Mouse (Mus musculus): ENCODE measurements around the gene Ahrr. TPM values are rescaled to one million over a fixed set of nuclear protein-coding genes. Genes with fewer than 3 reads are reported as not detected.
A peak's percentile ranks its signal among the peaks of the same experiment; 100 is the strongest.

Ahrr gene
- polyA plus RNA-seq, 1 experiment from 2014 or later, result 1.2 TPM

DNA sequence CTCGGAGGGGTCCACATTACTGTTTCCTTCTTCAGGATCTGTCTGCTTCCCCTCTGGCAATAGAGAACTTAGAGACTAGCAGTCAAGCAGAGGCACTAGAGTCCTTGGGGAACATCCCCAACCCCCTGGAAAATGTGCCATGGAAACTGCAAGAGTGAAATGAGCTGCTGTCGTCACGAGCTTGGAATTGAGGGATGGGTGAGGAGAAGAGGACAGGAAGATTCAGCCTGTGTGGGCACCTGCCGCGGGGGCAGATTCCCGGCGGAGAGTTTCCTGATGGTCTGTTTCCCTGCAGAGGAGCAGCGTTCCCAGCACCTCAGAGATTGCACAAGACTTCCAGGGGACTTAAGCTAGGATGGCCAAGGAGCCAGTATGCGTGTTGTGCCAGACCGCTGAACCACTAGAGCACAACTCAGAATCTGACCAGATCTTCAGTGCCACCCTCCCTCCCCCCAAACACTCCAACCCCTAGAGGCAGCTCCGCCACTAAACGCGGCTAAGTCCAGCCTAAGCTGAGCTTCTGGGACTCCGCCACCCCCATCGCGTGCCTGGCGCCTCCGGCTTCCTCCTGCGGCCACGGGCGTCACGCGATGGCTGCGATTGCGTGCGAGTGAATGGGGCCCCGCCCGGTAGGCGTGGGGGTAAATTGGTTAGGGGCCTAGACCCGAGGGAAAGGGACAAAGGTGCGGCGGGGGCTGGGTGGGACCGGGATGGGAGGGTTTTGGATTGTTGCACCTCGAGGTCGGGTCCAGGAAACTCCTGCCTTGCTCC, 32.5 kb downstream of the Ahrr start:
- Histone ChIP-seq H3K4me1 (replicated peaks; ENCODE audit: control insufficient read depth, insufficient read depth, low read length) (0 out of 2 replicates have a peak, but pooled peaks cover 4% of the 10 kb centered on the region), H3K27me3 (replicated peaks; ENCODE audit: control insufficient read depth, insufficient read depth, low read length) (no peaks in the 10 kb centered on the region), H3K4me3 (replicated peaks; ENCODE audit: low read length) (peak overlapping the region; percentile 65), H3K27ac (ENCODE audit: low read length) (no peak overlapping the region), H3K36me3 (ENCODE audit: control insufficient read depth, insufficient read depth) (no peaks in the 10 kb centered on the region), H3K4me2 (ENCODE audit: low read length) (peak overlapping the region; percentile 73), H3K9me3 (ENCODE audit: control insufficient read depth, low read length) (no peaks in the 10 kb centered on the region), H3K9ac (replicated peaks; ENCODE audit: low read depth, low read length) (peak overlapping the region; percentile 78)
- ATAC-seq, result peak; percentile 91
- 3% methylated on average over 35 of the region's 35 CpGs for WGBS

DNA sequence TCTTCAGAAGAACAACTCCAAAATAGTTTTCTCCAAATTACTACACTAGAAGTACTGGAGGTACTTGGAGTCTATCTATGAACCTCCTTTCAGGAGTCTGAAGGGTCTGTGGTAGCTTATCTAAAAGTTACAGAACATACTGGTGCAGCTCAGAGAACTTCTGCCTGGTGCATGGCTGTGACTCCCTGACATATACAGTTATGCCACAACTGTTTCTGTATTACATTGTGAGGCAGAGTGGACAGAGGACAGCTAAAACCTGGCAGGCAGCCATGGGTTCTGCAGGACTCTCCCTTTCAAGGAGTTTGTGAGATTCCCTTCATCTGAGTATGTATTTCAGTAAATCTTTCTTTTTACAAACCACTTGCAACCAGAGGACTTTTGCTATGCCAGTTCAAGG, 45.6 kb downstream of the Ahrr start:
- Histone ChIP-seq H3K9ac (replicated peaks; ENCODE audit: low read depth, low read length) (no peak overlapping the region), H3K36me3 (ENCODE audit: control insufficient read depth, insufficient read depth) (no peaks in the 10 kb centered on the region), H3K27me3 (replicated peaks; ENCODE audit: control insufficient read depth, insufficient read depth, low read length) (no peaks in the 10 kb centered on the region), H3K9me3 (ENCODE audit: control insufficient read depth, low read length) (no peaks in the 10 kb centered on the region), H3K4me1 (replicated peaks; ENCODE audit: control insufficient read depth, insufficient read depth, low read length) (peaks cover 9% of the 10 kb centered on the region), H3K4me3 (replicated peaks; ENCODE audit: low read length) (no peak overlapping the region), H3K27ac (ENCODE audit: low read length) (no peak overlapping the region), H3K4me2 (ENCODE audit: low read length) (no peak overlapping the region)
- ATAC-seq, result no peak

DNA sequence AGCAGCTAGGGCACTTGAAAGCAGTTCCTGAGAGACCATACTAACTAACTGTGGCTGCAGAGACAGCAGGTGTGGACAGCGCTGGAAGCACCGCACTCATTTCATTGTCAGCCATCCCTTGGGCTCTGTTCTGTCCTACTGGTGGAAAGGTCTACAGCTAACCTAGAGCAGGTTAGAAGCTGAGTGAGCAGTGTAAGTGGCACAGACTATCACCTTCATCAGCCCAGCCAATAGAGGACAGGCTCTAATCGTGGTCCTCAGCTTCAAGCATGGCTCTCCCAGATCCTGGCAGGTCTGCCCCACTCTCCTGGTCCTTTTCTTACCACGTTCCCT, 46.3 kb downstream of the Ahrr start:
- no peak for ATAC-seq
- no peaks in the 10 kb centered on the region for H3K36me3 ChIP-seq (ENCODE audit: control insufficient read depth, insufficient read depth)
- WGBS, result 66% methylated on average over 4 of the region's 4 CpGs
- H3K4me1 ChIP-seq (replicated peaks; ENCODE audit: control insufficient read depth, insufficient read depth, low read length), result peaks cover 9% of the 10 kb centered on the region
- H3K4me3 ChIP-seq (replicated peaks; ENCODE audit: low read length), result no peak overlapping the region
- no peaks in the 10 kb centered on the region for H3K9me3 ChIP-seq (ENCODE audit: control insufficient read depth, low read length)
- H3K9ac ChIP-seq (replicated peaks; ENCODE audit: low read depth, low read length), result no peak overlapping the region; the same call in 1 of the 2 replicates
- H3K4me2 ChIP-seq (ENCODE audit: low read length), result peak overlapping the region; percentile 42
- no peak overlapping the region for H3K27ac ChIP-seq (ENCODE audit: low read length)
- H3K27me3 ChIP-seq (replicated peaks; ENCODE audit: control insufficient read depth, insufficient read depth, low read length), result no peaks in the 10 kb centered on the region

DNA sequence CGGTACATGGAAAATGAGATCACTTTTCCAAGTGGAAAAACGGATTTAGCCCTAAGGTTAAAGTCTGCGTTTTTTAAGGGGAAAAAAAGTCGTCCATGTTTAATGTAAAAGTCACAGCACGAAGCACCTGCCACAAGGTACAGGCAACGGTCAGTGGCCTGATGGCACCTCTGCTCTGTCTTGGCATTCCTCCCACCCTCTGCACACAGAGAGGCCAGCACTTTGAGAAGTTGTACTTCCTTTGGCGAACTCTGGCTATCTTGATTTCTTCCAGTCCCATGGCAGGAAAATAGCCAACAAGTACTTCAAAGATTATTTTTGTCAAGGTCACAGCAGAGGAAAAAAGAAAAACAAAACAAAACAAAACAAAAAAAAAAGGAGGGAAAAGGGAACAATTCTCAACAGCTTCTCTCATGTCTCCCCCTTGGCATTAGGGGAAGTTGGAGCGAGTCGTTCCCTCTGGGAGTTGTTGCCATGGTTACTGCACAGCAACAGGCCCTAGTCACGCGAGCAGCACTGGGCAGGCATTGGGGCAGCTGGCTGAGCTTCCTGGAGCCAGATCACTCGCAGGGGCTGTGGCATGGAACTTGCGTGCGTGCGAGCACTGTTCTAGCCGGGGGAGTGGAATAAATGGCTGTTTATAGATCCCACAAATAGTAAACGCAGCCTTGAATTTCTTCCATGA, 46.8 kb downstream of the Ahrr start:
- no peaks in the 10 kb centered on the region for H3K9me3 ChIP-seq (ENCODE audit: control insufficient read depth, low read length)
- peak overlapping the region; percentile 42 for H3K4me2 ChIP-seq (ENCODE audit: low read length)
- H3K36me3 ChIP-seq (ENCODE audit: control insufficient read depth, insufficient read depth), result no peaks in the 10 kb centered on the region
- H3K27ac ChIP-seq (ENCODE audit: low read length), result no peak overlapping the region
- H3K4me3 ChIP-seq (replicated peaks; ENCODE audit: low read length), result no peak overlapping the region
- peaks cover 9% of the 10 kb centered on the region for H3K4me1 ChIP-seq (replicated peaks; ENCODE audit: control insufficient read depth, insufficient read depth, low read length)
- peak; percentile 99 for ATAC-seq
- WGBS, result 22% methylated on average over 17 of the region's 17 CpGs
- H3K27me3 ChIP-seq (replicated peaks; ENCODE audit: control insufficient read depth, insufficient read depth, low read length), result no peaks in the 10 kb centered on the region
- no peak overlapping the region; the same call in 1 of the 2 replicates for H3K9ac ChIP-seq (replicated peaks; ENCODE audit: low read depth, low read length)

DNA sequence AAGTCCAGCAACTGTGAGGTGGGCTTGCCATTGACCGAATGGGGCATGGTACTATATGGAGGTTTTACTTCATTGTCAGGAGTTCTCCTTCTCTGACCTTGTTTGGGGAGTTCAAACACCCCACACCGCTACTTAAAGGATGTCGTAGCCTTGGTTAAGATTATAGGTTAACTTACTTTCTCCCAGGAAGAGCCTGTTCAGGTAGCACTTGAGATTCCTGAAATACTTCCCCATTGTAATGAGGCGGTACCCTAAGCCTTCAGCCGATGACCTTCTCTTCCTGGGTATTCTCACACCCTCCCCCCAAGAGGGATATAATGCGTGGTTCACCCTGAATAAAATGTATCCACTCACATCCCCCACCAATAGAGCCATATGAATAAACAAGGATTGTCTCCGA, 54.6 kb downstream of the Ahrr start:
- Histone ChIP-seq H3K4me2 (ENCODE audit: low read length) (no peak overlapping the region), H3K4me3 (replicated peaks; ENCODE audit: low read length) (no peak overlapping the region)
- WGBS, result 83% methylated on average over 7 of the region's 7 CpGs

DNA sequence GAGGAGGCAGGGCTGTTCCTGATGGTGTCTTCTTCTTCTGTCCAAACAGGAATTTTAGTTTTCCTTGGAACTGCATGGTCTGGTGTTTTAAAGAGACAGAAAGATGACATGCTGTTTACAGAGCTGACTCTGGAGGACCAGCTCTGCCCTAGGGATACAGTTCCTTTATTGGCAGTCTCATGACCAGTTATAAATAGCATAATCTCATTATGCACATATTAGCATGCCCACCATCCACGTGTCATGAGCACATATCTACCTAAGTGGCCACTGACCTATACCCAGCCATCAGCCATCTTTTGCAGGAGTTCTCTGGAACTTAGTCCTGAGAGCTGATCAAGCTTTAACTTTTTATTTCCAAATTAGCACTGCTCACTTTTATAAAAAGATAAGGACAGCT, 71.5 kb downstream of the Ahrr start:
- H3K4me1 ChIP-seq (replicated peaks; ENCODE audit: control insufficient read depth, insufficient read depth, low read length), result no peaks in the 10 kb centered on the region
- no peak overlapping the region for H3K27ac ChIP-seq (ENCODE audit: low read length)
- H3K27me3 ChIP-seq (replicated peaks; ENCODE audit: control insufficient read depth, insufficient read depth, low read length), result no peaks in the 10 kb centered on the region
- no peak overlapping the region for H3K4me2 ChIP-seq (ENCODE audit: low read length)
- H3K9ac ChIP-seq (replicated peaks; ENCODE audit: low read depth, low read length), result no peak overlapping the region
- no peaks in the 10 kb centered on the region for H3K36me3 ChIP-seq (ENCODE audit: control insufficient read depth, insufficient read depth)
- no peak overlapping the region for H3K4me3 ChIP-seq (replicated peaks; ENCODE audit: low read length)
- no peaks in the 10 kb centered on the region for H3K9me3 ChIP-seq (ENCODE audit: control insufficient read depth, low read length)
- WGBS, result 44% methylated on average over 1 of the region's 1 CpGs
- no peak for ATAC-seq

More for the DNA sequence above, 54.6 kb downstream of the Ahrr start:
- H3K9me3 ChIP-seq (ENCODE audit: control insufficient read depth, low read length), result no peaks in the 10 kb centered on the region
- no peaks in the 10 kb centered on the region for H3K4me1 ChIP-seq (replicated peaks; ENCODE audit: control insufficient read depth, insufficient read depth, low read length)
- no peaks in the 10 kb centered on the region for H3K36me3 ChIP-seq (ENCODE audit: control insufficient read depth, insufficient read depth)
- H3K27ac ChIP-seq (ENCODE audit: low read length), result no peak overlapping the region
- no peak for ATAC-seq
- H3K9ac ChIP-seq (replicated peaks; ENCODE audit: low read depth, low read length), result no peak overlapping the region
- H3K27me3 ChIP-seq (replicated peaks; ENCODE audit: control insufficient read depth, insufficient read depth, low read length), result no peaks in the 10 kb centered on the region

DNA sequence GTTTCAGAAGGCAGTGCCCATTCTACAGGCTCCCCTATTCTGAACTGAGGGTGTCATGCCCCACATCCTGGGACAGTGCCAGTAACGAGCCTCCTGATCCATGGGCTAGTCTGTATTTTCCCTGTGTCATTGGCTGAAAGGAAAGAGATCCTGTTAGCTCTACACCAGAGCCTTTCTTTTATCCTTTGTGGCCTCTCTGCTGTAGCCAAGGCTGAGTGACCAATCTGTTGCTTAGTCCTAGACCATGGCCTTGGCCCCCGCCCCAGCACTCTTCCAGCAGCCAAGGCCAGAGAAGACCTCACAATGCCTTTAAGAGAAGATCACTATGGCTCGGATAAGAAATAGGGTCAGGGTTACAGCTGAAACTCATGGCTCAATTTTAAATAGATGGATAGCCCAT, 73.7 kb downstream of the Ahrr start:
- Histone ChIP-seq H3K9me3 (ENCODE audit: control insufficient read depth, low read length) (no peaks in the 10 kb centered on the region), H3K27me3 (replicated peaks; ENCODE audit: control insufficient read depth, insufficient read depth, low read length) (no peaks in the 10 kb centered on the region), H3K4me1 (replicated peaks; ENCODE audit: control insufficient read depth, insufficient read depth, low read length) (no peaks in the 10 kb centered on the region), H3K4me3 (replicated peaks; ENCODE audit: low read length) (no peak overlapping the region), H3K9ac (replicated peaks; ENCODE audit: low read depth, low read length) (no peak overlapping the region), H3K27ac (ENCODE audit: low read length) (no peak overlapping the region), H3K4me2 (ENCODE audit: low read length) (no peak overlapping the region), H3K36me3 (ENCODE audit: control insufficient read depth, insufficient read depth) (no peaks in the 10 kb centered on the region)
- no peak for ATAC-seq
- WGBS, result 69% methylated on average over 3 of the region's 3 CpGs

DNA sequence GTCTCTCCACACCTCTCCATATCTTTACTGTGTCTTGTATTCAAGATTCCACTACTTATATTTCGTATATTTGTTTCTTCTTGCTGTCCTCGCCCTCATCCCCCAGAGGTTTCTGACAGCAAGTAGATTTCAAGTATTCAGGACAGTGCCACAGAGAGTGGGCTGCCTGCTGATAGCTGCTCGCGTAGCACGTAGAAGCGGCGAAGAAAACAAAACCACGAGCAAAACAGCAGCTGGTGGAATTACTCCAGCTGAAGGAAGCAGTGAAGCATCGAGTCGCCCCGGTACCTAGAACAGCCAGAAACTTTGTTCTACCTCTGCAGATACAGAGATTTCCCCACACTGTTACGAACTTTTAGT, 83.2 kb downstream of the Ahrr start:
- Histone ChIP-seq H3K4me3 (replicated peaks; ENCODE audit: low read length) (peak overlapping the region; percentile 90), H3K27ac (ENCODE audit: low read length) (peak overlapping the region; percentile 88), H3K9ac (replicated peaks; ENCODE audit: low read depth, low read length) (peak overlapping the region; percentile 89), H3K4me2 (ENCODE audit: low read length) (peak overlapping the region; percentile 92), H3K9me3 (ENCODE audit: control insufficient read depth, low read length) (no peaks in the 10 kb centered on the region), H3K36me3 (ENCODE audit: control insufficient read depth, insufficient read depth) (peaks cover 3% of the 10 kb centered on the region; the same call in 1 of the 2 replicates), H3K27me3 (replicated peaks; ENCODE audit: control insufficient read depth, insufficient read depth, low read length) (no peaks in the 10 kb centered on the region), H3K4me1 (replicated peaks; ENCODE audit: control insufficient read depth, insufficient read depth, low read length) (peaks cover 25% of the 10 kb centered on the region)
- WGBS, result 17% methylated on average over 12 of the region's 12 CpGs
- no peak; the same call in 1 of the 2 replicates for ATAC-seq

DNA sequence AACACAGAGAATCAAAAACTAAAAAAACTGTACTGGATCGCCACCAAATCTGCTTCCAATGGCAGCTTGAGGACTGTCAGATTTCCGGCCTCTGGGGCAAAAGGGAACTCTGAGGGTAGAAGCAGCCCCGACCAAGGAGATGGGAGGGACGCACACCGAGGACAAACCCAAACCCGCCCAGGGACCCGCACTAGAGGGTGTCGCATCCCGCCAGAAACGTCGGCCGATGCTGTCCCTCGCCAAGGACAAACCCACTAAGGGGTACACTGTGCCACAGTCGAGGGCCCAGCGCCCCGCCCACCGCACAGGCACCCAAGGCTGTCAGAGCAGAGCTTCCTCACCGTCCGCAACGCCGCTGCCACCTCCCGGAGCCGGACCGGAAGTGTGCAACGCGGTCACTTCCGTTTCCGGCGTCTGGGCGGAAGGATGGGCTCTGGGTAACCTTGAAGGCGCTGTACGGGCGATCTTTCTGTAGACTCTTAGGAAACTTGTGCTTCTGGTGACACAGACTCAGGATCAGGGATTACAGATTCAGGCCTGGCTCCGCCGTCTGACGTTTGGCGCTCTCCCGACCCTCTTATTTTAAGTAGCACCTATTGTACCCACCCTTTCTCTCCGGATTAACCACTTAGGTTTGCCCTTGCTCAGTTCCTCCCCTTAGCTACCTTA, 83.7 kb downstream of the Ahrr start, which contains the start of gene Exoc3:
Gene Exoc3 (minus strand): TSS at position 416 of the 669 bp plus-strand sequence.
- H3K27ac ChIP-seq (ENCODE audit: low read length), result peak within 1 kb of the TSS; percentile 88
- H3K9me3 ChIP-seq (ENCODE audit: control insufficient read depth, low read length), result no peaks in the 10 kb centered on the region
- H3K4me2 ChIP-seq (ENCODE audit: low read length), result peak within 1 kb of the TSS; percentile 92
- H3K4me1 ChIP-seq (replicated peaks; ENCODE audit: control insufficient read depth, insufficient read depth, low read length), result peaks cover 25% of the 10 kb centered on the region
- H3K27me3 ChIP-seq (replicated peaks; ENCODE audit: control insufficient read depth, insufficient read depth, low read length), result no peaks in the 10 kb centered on the region
- ATAC-seq, result peak; percentile 99
- WGBS, result under 1% methylated on average over 35 of the region's 39 CpGs
- H3K9ac ChIP-seq (replicated peaks; ENCODE audit: low read depth, low read length), result peak within 1 kb of the TSS; percentile 89
- H3K4me3 ChIP-seq (replicated peaks; ENCODE audit: low read length), result peak within 1 kb of the TSS; percentile 90
- H3K36me3 ChIP-seq (ENCODE audit: control insufficient read depth, insufficient read depth), result peaks cover 7% of the 10 kb centered on the region

Measured in forebrain, embryonic 16.5 days (tissue).